Mouse (Mus musculus): Measurements from ENCODE around the gene Sdk1.

- TF ChIP-seq ZC3H11A (IDR thresholded peaks at IDR 0.05; ENCODE audit: borderline replicate concordance, low read depth, low read length): no peak
- TF ChIP-seq MAFK (IDR thresholded peaks at IDR 0.05; ENCODE audit: insufficient read depth, low read depth, low read length): no peak
Measured at GRCm38 (mm10) chr5:141568106-141568505, 326.8 kb downstream of the Sdk1 start.
